9 mouse cellular contexts compared by ENCODE assay signal in the genomic region with DNA sequence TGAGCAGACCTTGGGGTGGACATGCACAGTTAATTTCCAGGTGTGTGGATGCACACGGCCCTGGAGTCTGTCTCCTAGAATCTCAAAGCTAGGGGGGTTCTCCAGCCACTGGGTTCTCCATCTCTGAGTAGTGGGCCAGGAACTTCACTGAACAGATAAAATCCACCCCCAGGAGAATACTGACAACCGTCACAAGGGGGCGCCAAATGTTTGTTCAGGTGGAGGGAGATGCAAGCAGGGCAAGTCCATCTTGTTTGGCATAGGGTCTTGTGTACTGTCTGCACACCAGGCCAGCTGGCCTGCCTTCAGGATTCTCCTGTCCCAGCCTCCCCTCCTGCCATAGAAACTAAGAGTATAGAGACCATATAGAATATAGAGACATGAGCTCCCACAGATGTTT. TPM values are rescaled to one million over a fixed set of nuclear protein-coding genes. Genes with fewer than 3 reads are reported as not detected.
DNase-seq lines count a peak whose midpoint lies in the region; ATAC-seq and TF ChIP-seq lines count a peak whose summit lies in the region.
"Had no signal": no experiment of that assay in that cellular context is flagged by ENCODE, and none has a peak within 500 bp of the region (broad histone marks: within the 10 kb centered on the region; RNA-seq: fewer than 3 reads in every experiment).

No protein-coding gene starts in this region.

- TF ChIP-seq CTCF in cortical plate, adult 2 months (IDR thresholded peaks at IDR 0.05; ENCODE audit: extremely low read depth, insufficient read depth, low read length), result peak; percentile 71

- H3K27ac ChIP-seq in heart, embryonic 12.5 days (ENCODE audit: poor library complexity, severe bottlenecking), result no peak overlapping the region
- H3K27ac ChIP-seq in cortical plate, adult 2 months (ENCODE audit: insufficient read depth, low read length), result no peak overlapping the region
- H3K27ac ChIP-seq: embryonic facial prominence, embryonic 13.5 days had no signal

- H3K4me2 ChIP-seq in heart, embryonic 12.5 days, result no peak overlapping the region
- H3K4me2 ChIP-seq: embryonic facial prominence, embryonic 13.5 days had no signal

- DNase-seq in heart, adult 18-20 months, result peak; percentile 45 to 82
- peak; percentile 62 for DNase-seq in urinary bladder, postnatal 25 days (ENCODE audit: low spot score)
- no peak for DNase-seq in urinary bladder, adult 18-20 months (ENCODE audit: low spot score in 2 of 2)
- peak; percentile 57 to 84 for DNase-seq in layer of hippocampus, postnatal 25 days (ENCODE audit: extremely low spot score in 1 of 2, low spot score in 1 of 2)

- WGBS in heart, embryonic 12.5 days, result 12% methylated on average over 3 of the region's 3 CpGs

- no peak for TF ChIP-seq POLR2A in cortical plate, adult 2 months (IDR thresholded peaks at IDR 0.05; ENCODE audit: extremely low read depth, insufficient read depth, low read length)

- H3K36me3 ChIP-seq in heart, embryonic 12.5 days, result no peaks in the 10 kb centered on the region

- H3K4me1 ChIP-seq in heart, embryonic 12.5 days (replicated peaks), result no peaks in the 10 kb centered on the region
- no peaks in the 10 kb centered on the region for H3K4me1 ChIP-seq in cortical plate, adult 2 months (ENCODE audit: control insufficient read depth, insufficient read depth, low read length)
- H3K4me1 ChIP-seq: embryonic facial prominence, embryonic 13.5 days had no signal

- H3K9ac ChIP-seq in heart, embryonic 12.5 days, result no peak overlapping the region
- H3K9ac ChIP-seq: embryonic facial prominence, embryonic 13.5 days had no signal

- H3K27me3 ChIP-seq in heart, embryonic 12.5 days (replicated peaks), result peaks cover 34% of the 10 kb centered on the region
- H3K27me3 ChIP-seq: embryonic facial prominence, embryonic 13.5 days had no signal

- no peak for ATAC-seq in heart, embryonic 12.5 days (ENCODE audit: insufficient number of reproducible peaks, low FRiP score)
- peak; percentile 39; the same call in 1 of the 2 replicates for ATAC-seq in neutrophil, adult 5-6 weeks (ENCODE audit: extremely low read depth, insufficient number of reproducible peaks, low FRiP score, poor library complexity, severe bottlenecking)
- ATAC-seq in frontal cortex, adult (ENCODE audit: low TSS enrichment), result no peak

- no peaks in the 10 kb centered on the region for H3K9me3 ChIP-seq in heart, embryonic 12.5 days (replicated peaks)

- H3K4me3 ChIP-seq in heart, embryonic 12.5 days, result no peak overlapping the region
- no peak overlapping the region for H3K4me3 ChIP-seq in cortical plate, adult 2 months (ENCODE audit: insufficient read depth, low read length)
- H3K4me3 ChIP-seq: embryonic facial prominence, embryonic 13.5 days had no signal

RNA-seq across cellular contexts. Expression of a gene that starts 32.6 kb away (rescaled TPM):
- 1 to 10 TPM; 5.0 to 6.4 TPM for total RNA-seq in heart, adult 18-20 months (2021)
- polyA plus RNA-seq in heart, embryonic 12.5 days (2016; fragmentation: Nextera tagmentation; extraction: Ambion mirVana), result 0.95 and 0.96 TPM in 2 replicates
- polyA plus RNA-seq in cortical plate, adult 2 months (2012; rRNA removed), result 1.7 and 2.1 TPM in 2 replicates
- total RNA-seq in layer of hippocampus, postnatal 25 days (2021), result 1 to 10 TPM in 1 of 2 experiments, under 1 TPM in 1; 0.75 to 1.3 TPM
- total RNA-seq in neutrophil, adult 5-6 weeks (2017), result 0.12 and 0.25 TPM in 2 replicates

RNA-seq across cellular contexts. Expression of a gene that starts 57.8 kb away (rescaled TPM):
- total RNA-seq in heart, adult 18-20 months (2021), result 1 to 10 TPM; 2.6 to 3.3 TPM
- polyA plus RNA-seq in heart, embryonic 12.5 days (2016; fragmentation: Nextera tagmentation; extraction: Ambion mirVana), result 0.63 and 1.1 TPM in 2 replicates
- 5.2 and 7.3 TPM in 2 replicates for polyA plus RNA-seq in cortical plate, adult 2 months (2012; rRNA removed)
- total RNA-seq in layer of hippocampus, postnatal 25 days (2021), result 1 to 10 TPM; 5.1 to 6.6 TPM
- total RNA-seq in neutrophil, adult 5-6 weeks (2017), result 0.37 and 1.5 TPM in 2 replicates

Comparison
In these comparisons a context has a peak if more than half of its experiments do, and no peak if none do; other contexts are left out.
1. DNase-seq: peak in heart, adult 18-20 months (2 of 2), urinary bladder, postnatal 25 days (single experiment) and layer of hippocampus, postnatal 25 days (2 of 2); none in urinary bladder, adult 18-20 months (0 of 2).